Mouse (Mus musculus) forebrain, postnatal 0 days (tissue): ENCODE results near the gene Met. TPM values are rescaled to one million over a fixed set of nuclear protein-coding genes. Genes with fewer than 3 reads are reported as not detected.
A peak's percentile ranks its signal among the peaks of the same experiment; 100 is the strongest.

Experiments
- ATAC-seq: fragments of 200-750 bp; cut with Nextera tagmentation; 2 replicates; pipeline ENCODE4 v1.8.0; 2017; ENCODE audit warnings: mild to moderate bottlenecking, moderate library complexity
- DNase-seq: peaks from one replicate; pipeline ENCODE4 v3.0.0-alpha.2; 2015
- H3K27ac ChIP-seq: fragments of 300-500 bp; sonication (generic); 2 replicates; pipeline ENCODE4 v1.5.1; 2014; ENCODE audit warnings: low read depth, mild to moderate bottlenecking, antibody characterized with exemption, low read length, moderate library complexity, mixed read lengths
- H3K27me3 ChIP-seq: fragments of 300-500 bp; sonication (generic); 2 replicates; pipeline ENCODE4 v1.6.1; 2014; ENCODE audit warnings: mild to moderate bottlenecking, low read length, mixed read lengths; ENCODE audit not compliant: insufficient read depth
- H3K36me3 ChIP-seq: fragments of 300-500 bp; sonication (generic); 2 replicates; pipeline ENCODE4 v1.6.1; 2014; ENCODE audit warnings: mild to moderate bottlenecking, moderate library complexity; ENCODE audit not compliant: insufficient read depth
- H3K4me1 ChIP-seq: fragments of 300-500 bp; sonication (generic); 2 replicates; pipeline ENCODE4 v1.6.1; 2014; ENCODE audit warnings: antibody characterized with exemption; ENCODE audit not compliant: insufficient read depth
- H3K4me2 ChIP-seq: fragments of 300-500 bp; sonication (generic); 2 replicates; pipeline ENCODE4 v1.6.1; 2014; ENCODE audit warnings: low read depth, mild to moderate bottlenecking, moderate library complexity
- H3K4me3 ChIP-seq: fragments of 300-500 bp; sonication (generic); 2 replicates; pipeline ENCODE4 v1.5.1; 2014; ENCODE audit warnings: low read depth, low read length, mixed read lengths
- H3K9ac ChIP-seq: fragments of 300-500 bp; sonication (generic); 2 replicates; pipeline ENCODE4 v1.6.1; 2014; ENCODE audit warnings: mild to moderate bottlenecking
- H3K9me3 ChIP-seq: fragments of 300-500 bp; sonication (generic); 2 replicates; pipeline ENCODE4 v1.6.1; 2016; ENCODE audit warnings: low read length
- CTCF ChIP-seq: sonication (generic); IDR thresholded peaks from 2 replicates; pipeline ENCODE4 v1.5.1; 2016; ENCODE audit warnings: antibody characterized with exemption, control low read depth, low read depth
- WGBS: fragments of 180-500 bp; shearing (Covaris S2); extraction: QIAGEN DNeasy Blood & Tissue Kit; methylation state at CpG from one replicate; pipeline ENCODE4 v1.1.7; 2014; 5-methylcytosine and 5-hydroxymethylcytosine counted together
- polyA plus RNA-seq: library from polyadenylated mRNA; unstranded; fragments of >200 nt; fragmentation: Nextera tagmentation; extraction: Ambion mirVana; gene quantifications from 2 replicates; pipeline ENCODE4 v1.2.1, GENCODE M21; 2015
- total RNA-seq: library from RNA; depleted of rRNA; stranded (reverse); fragments of >200 nt; gene quantifications from 2 replicates; pipeline ENCODE4 v1.2.3, GENCODE M21; 2014

Gene Met
- total and polyA plus RNA-seq, 2 experiments from 2014 or later, result 3.8 to 12.9 TPM

DNA sequence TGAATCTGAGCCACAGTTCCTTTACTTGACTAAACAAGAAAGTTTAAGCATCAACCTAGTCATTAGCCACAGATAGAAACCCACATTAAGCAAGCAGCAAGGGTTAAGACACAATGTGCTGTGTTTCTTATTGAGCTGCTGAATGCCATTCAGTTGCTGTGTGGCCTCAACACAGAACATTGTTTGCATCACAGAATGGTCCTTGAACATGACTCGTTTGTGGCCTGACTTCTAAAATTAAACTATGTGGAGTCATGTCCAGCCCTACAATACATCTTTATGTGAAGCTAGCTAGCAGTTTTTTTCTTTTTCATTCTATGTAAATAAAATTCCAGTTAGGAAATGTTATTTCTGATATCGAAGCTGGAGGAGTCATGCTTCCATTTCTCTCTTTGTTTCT is 27.2 kb downstream of the Met start:
- peak; percentile 9 for DNase-seq
- ATAC-seq, result no peak
- H3K4me1 ChIP-seq, result no peaks in the 10 kb centered on the region
- no peak for TF ChIP-seq CTCF
- 36% methylated on average over 2 of the region's 2 CpGs for WGBS
- no peak overlapping the region for H3K4me2 ChIP-seq
- H3K27ac ChIP-seq, result no peak overlapping the region
- H3K4me3 ChIP-seq, result no peak overlapping the region
- H3K27me3 ChIP-seq, result no peaks in the 10 kb centered on the region
- no peaks in the 10 kb centered on the region for H3K9me3 ChIP-seq
- H3K36me3 ChIP-seq, result no peaks in the 10 kb centered on the region
- H3K9ac ChIP-seq, result no peak overlapping the region

- H3K36me3 ChIP-seq, result no peaks in the 10 kb centered on the region
- DNase-seq (no peak), ATAC-seq (no peak)
- no peak overlapping the region for H3K4me2 ChIP-seq
- no peak for TF ChIP-seq CTCF
- H3K27me3 ChIP-seq, result no peaks in the 10 kb centered on the region
- H3K4me1 ChIP-seq, result no peaks in the 10 kb centered on the region
- H3K9ac ChIP-seq, result no peak overlapping the region
- WGBS, result 95% methylated on average over 10 of the region's 10 CpGs
- H3K27ac ChIP-seq, result no peak overlapping the region
- no peaks in the 10 kb centered on the region for H3K9me3 ChIP-seq
- H3K4me3 ChIP-seq, result no peak overlapping the region
Measured at GRCm38 (mm10) chr6:17491502-17491901, 27.9 kb downstream of the Met start.

- DNase-seq, result no peak
- Histone ChIP-seq H3K9ac (no peak overlapping the region), H3K4me3 (no peak overlapping the region), H3K27ac (no peak overlapping the region), H3K27me3 (no peaks in the 10 kb centered on the region), H3K9me3 (no peaks in the 10 kb centered on the region), H3K4me2 (no peak overlapping the region), H3K4me1 (no peaks in the 10 kb centered on the region), H3K36me3 (no peaks in the 10 kb centered on the region)
- WGBS, result 97% methylated on average over 8 of the region's 8 CpGs
- no peak for TF ChIP-seq CTCF
- ATAC-seq, result no peak
Measured at GRCm38 (mm10) chr6:17492062-17492461, 28.5 kb downstream of the Met start.

DNA sequence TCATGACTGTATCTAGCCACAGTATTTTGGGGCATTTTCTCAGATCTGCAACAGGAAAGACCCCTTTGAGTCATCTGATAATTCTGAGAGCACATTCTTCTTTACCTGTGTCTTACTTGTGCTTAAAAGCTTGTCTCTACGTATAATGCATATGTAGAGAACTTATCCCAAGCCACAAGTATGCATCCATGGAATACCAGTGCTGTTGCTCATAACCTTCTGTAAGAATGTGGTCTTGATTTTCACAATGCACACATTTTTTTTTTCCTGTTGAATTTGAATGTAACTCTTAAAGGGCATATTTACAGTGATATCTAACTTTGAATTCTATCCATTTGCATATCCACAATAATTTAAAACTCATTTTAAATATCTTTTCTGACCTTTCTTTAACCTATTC is 31.8 kb downstream of the Met start:
- ATAC-seq (no peak), DNase-seq (no peak)
- Histone ChIP-seq H3K27me3 (no peaks in the 10 kb centered on the region), H3K4me2 (no peak overlapping the region), H3K9me3 (no peaks in the 10 kb centered on the region), H3K36me3 (no peaks in the 10 kb centered on the region), H3K9ac (no peak overlapping the region), H3K4me3 (no peak overlapping the region), H3K4me1 (no peaks in the 10 kb centered on the region), H3K27ac (no peak overlapping the region)
- TF ChIP-seq CTCF, result no peak
- WGBS, result 96% methylated on average over 1 of the region's 1 CpGs

GRCm38 (mm10) chr6:17497366-17497765 is 33.8 kb downstream of the Met start:
- Histone ChIP-seq H3K36me3 (no peaks in the 10 kb centered on the region), H3K27me3 (no peaks in the 10 kb centered on the region), H3K9me3 (no peaks in the 10 kb centered on the region), H3K9ac (no peak overlapping the region), H3K4me1 (no peaks in the 10 kb centered on the region), H3K4me2 (no peak overlapping the region), H3K4me3 (no peak overlapping the region), H3K27ac (no peak overlapping the region)
- TF ChIP-seq CTCF, result no peak
- WGBS, result 68% methylated on average over 4 of the region's 4 CpGs
- ATAC-seq, result no peak
- DNase-seq, result no peak

- Histone ChIP-seq H3K27me3 (no peaks in the 10 kb centered on the region), H3K27ac (no peak overlapping the region), H3K4me2 (no peak overlapping the region), H3K9me3 (no peaks in the 10 kb centered on the region), H3K4me3 (no peak overlapping the region), H3K9ac (no peak overlapping the region), H3K36me3 (no peaks in the 10 kb centered on the region), H3K4me1 (no peaks in the 10 kb centered on the region)
- 86% methylated on average over 8 of the region's 8 CpGs for whole genome bisulfite sequencing
- no peak for TF ChIP-seq CTCF
- no peak for DNase-seq
- no peak for ATAC-seq
Measured at GRCm38 (mm10) chr6:17498801-17499200, 35.2 kb downstream of the Met start.

GRCm38 (mm10) chr6:17501440-17501839 is 37.8 kb downstream of the Met start:
- WGBS, result 62% methylated on average over 4 of the region's 4 CpGs

DNA sequence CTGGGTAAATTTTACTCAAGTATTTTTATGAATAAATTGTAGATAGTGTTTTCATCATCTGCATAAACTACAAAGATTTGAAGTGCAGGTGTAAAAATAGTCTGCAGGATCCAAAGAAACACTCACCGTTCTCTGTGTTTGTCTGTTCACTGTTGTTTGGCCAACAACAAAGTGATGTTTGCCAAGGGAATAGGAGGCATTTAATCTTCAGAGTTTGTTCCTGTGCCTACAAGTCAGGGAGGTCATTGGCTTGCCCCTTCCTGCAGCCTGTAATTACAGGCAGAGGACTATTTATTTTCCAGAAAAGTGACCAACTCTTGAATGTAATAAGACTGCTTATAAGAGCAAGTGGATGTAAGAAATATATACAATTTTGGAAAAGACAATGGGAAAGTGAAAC is 38.7 kb downstream of the Met start:
- Histone ChIP-seq H3K4me2 (no peak overlapping the region), H3K9ac (no peak overlapping the region), H3K4me1 (no peaks in the 10 kb centered on the region), H3K27me3 (no peaks in the 10 kb centered on the region), H3K36me3 (no peaks in the 10 kb centered on the region), H3K4me3 (no peak overlapping the region), H3K27ac (no peak overlapping the region), H3K9me3 (no peaks in the 10 kb centered on the region)
- no peak for ATAC-seq
- 52% methylated on average over 1 of the region's 1 CpGs for WGBS
- TF ChIP-seq CTCF, result no peak
- DNase-seq, result no peak

More at GRCm38 (mm10) chr6:17501440-17501839, 37.8 kb downstream of the Met start:
- DNase-seq (no peak), ATAC-seq (no peak)
- Histone ChIP-seq H3K9ac (no peak overlapping the region), H3K27me3 (no peaks in the 10 kb centered on the region), H3K4me1 (no peaks in the 10 kb centered on the region), H3K27ac (no peak overlapping the region), H3K36me3 (no peaks in the 10 kb centered on the region), H3K9me3 (no peaks in the 10 kb centered on the region), H3K4me3 (no peak overlapping the region), H3K4me2 (no peak overlapping the region)
- TF ChIP-seq CTCF, result no peak
